Mouse (Mus musculus) spleen, postnatal 36 days (tissue): ENCODE data around the gene Cdc26.

Experiments
- DNase-seq, 2 experiments: peaks; one replicate each; pipeline ENCODE4 v3.0.0; 2022; ENCODE audit warnings: low spot score in 2 of 2, mixed read lengths in 1 of 2

Cdc26 gene

DNA sequence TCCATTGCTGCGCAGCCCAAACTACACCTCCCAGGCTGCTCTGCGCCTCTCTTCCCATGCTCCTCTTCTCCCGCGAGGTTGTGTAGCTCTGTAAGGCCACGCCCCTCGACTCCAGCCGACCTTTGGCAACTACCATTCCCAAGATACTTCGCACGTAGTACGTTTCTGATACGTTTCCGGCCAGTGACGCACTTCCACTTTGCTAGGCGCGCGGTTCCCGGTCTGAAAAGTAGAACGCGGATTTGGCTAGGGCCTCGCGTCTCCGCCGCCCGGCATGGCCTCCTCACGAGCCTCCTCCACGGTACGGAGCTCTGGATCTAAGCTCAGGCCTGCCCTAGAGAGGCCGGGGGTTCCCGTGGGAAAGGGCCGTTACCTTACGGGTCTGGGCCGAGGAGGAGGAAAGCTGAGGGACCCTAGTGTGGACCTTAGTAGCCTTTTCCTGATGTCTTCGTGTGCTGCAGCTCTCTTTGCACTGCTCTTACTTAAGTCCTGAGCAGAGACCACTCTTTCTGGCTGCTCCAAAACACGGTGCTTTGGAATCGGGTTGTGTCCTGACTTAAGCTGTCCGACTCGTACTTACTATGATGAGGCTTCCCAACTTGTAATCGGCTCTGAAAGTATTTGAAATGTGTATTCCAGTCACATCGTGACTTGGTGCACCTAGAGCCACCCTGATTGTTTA, at the start of gene Cdc26, which contains the start of gene Prpf4:
Cdc26 (minus strand) TSS at position 42 of the 682 bp plus-strand sequence.
Prpf4 (plus strand) TSS at position 197 of the 682 bp plus-strand sequence.
- peak; percentile 98 to 99 for DNase-seq

DNA sequence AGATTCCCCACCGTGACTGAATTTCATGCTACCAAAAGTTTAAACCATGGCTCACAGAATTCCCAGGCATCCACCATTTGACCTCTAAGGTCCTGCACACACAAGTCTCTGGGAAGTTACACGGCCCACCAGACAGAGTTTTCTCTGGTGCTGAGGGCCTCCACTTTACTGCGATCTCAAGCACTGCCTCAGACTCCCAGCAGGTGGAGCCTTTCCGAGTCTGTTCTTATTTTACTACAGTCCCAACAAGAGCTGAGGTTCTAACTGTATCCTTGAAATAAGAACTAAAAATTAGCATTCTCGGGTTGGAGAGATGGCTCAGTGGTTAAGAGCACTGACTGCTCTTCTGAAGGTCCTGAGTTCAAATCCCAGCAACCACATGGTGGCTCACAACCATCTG, 46.6 kb upstream of the Cdc26 start:
- peak in 1 of 2 experiments; percentile 12 for DNase-seq

DNA sequence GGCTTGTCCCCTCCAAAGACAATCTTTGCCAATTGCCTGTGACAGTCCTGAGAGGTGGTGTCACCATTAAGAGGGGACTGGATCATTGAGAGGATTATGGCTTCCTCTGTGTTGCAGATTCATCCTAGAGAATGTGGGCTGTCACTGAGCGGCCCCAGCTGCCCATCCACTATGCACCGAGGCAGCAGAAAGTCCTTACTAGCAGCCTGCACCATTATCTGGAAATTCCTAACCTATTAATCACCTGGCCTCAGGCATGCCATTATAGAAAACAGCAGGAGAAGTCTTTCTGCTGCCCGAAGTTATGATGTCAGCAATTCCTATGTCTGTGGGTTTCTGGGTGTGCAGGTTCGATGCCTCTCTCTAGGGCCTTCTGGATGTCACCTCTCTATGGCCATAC, 32.5 kb upstream of the Cdc26 start:
- DNase-seq = no peak

DNA sequence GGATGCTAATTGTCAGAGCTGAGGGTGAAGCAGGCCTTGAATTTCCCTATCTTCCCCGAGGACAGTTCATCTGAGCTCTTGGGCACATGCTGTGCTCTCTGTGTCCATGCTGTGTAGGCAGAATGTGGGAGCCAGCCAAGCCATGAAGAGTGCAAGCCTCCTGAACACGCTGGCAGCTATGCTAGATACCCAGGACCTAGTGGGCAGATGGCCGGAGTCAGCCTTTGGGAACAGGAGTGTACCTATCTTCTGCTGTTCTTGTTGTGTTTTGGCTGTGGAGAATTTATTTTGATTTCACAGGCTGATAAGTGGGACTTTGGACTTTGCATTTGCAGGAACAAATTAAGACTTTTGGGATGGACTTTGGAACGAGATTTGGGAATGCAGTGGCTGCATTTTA, 32.1 kb upstream of the Cdc26 start:
- no peak for DNase-seq

DNA sequence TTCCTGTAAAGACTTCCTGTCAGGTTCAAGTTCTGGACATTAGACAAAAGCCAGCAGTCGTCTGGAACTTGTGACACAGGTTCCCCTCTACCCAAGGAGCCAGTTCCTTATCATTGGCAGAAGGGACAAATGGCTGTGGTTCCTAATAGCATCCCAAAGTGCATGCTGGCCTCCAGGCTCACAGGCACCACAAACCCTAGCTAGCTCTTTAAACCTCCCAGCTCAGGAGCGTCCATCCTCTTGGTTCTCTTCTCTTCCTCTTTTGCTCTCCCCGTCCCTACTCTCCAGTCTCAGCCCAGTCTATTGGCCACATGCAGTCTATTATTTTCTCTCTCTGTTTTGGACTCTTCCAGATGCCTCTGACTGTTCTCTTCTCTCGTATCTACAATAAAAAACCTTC, 31.4 kb upstream of the Cdc26 start:
- no peak for DNase-seq

DNA sequence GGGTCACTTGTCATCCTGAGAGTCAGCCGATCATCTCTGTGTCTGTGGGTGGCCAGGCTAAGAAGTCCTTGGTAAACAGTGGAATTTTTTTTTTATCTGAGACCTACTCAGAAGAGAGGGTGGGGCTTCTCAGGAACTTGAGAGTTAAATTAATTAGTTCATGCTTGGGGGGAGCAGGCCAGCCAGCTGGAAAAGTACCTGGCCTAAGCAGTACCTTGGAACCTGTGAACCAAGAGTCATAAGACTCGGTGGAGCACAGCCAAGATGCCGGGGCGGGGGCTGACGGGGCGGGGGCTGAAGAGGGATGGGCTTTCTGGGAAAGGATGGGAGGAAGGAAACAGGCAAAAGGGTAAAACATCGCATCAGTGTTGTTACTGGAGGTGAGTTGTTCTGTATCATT, 29.4 kb upstream of the Cdc26 start:
- DNase-seq = no peak

DNA sequence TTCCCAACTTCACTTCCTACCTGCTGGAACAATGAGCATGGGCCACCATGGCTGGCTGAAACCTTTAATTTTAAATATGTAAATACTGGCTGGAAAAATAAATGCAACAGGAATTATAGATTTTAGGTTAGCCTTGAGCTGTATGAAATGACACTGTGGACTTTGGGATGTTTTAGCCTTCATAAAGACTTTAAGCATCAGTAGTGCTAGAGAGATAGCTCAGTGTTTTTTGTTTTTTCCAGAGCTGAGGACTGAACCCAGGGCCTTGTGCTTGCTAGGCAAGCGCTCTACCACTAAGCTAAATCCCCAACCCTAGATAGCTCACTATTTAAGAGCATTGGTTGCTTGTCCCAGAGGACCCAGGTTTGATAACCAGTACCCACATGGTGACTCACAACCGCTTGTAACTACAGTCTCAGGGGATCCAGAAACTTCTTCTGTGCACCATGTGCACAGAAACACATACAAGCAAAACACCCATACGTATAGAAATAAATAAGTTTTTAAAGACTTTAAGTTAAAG, 28.9 kb upstream of the Cdc26 start:
- no peak for DNase-seq

DNA sequence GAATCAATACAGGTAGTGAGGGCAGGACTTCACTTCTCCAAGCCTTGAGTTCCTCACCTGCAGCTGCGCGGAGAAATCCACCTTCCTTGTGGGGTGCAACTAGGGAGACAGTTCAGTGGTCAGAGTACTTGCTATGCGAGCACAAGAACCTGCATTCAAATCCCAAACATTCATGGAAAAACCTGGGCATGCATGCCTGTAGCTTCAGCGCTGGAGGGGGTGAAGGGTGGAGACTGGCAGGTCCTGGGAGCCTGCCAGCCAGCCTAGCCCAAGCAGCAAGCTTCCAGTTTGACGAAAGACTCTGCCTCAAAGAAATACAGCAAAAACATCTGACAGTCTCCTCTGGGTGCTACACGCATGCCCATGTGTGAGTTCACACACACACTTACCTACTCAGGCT, 26.6 kb upstream of the Cdc26 start, which contains the start of gene Rnf183:
Rnf183 (minus strand) TSS at position 172 of the 400 bp plus-strand sequence.
- DNase-seq = no peak

DNA sequence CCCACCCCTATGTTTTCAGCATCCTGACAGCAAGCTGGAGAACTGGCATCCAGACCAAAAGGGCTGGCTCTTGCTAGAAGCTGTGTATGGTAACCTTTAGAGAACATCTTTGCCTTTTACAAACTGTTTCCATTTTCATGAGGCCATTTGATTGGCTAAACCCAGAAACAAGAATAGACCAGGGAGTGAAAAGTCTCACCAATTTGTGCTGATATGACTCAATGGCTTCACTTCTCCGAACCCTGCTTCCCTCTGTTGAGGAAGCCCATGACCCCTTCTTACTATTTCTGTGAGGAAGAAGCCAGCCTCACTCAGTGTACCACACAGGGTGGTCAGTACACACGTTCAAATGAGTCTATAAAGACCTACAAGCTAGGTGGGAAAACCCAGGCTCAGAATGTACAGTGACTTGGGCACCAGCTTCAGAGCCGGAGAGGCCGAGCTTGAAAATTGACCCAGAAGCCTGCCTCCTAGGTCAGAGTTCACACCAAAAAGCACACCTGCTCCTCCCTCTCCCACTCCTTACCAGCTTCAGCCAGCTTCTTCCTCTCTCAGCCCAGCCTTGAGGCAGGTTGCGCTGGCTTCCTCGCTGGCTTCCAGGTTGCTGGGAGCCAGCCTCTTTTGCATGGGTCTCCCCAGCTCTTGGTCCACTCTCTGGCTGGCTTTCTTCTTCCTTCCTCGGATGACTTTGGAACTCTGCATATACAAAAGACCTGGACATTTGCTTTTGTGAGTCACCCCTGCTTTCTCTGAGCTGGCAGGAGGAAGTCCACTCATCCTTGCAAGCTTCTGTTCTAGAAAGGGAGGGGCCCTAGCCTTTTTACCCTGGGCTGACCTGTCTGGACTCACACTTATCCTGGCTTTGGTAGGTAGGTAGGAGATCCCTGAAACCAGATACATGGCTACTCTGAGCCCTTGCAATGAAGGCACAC, 25.8 kb upstream of the Cdc26 start:
- DNase-seq = no peak

DNA sequence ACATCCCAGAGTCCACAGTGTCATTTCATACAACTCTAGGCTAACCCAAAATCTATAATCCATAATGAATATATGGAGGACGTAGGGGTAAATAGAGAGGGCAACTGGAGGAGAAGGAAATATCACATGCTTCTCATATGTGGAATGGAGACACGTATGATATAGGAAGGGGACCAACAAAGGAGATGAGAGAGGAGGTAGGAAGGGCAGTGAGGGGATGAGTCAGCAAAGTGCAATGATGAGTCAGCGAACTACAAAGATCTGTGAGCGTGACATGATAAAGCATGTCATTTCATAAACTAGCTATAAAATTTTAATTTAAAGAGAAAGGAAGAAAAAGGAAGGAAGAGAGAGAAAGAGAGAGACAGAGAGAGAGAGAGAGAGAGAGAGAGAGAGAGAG, 23.1 kb upstream of the Cdc26 start:
- DNase-seq = no peak

DNA sequence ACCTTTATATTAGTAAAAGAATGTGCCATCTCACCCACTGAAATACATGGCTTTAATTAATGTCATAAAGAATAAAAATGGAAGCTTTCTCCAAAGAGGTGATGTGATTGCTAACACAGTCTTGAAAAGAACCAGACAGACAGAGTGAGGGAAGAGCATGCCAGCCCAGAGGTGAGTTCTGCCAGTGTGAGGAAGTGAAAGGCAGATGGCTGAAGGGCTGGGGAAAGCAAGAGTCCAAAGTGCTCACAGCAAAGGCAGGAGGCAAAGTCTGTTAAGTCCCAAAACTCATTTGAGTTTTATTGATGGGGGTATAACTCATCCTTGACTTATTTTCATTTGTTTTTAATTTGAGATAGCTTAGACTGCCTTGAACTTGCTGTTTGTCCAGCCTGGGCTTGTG, 22.2 kb upstream of the Cdc26 start:
- no peak for DNase-seq

DNA sequence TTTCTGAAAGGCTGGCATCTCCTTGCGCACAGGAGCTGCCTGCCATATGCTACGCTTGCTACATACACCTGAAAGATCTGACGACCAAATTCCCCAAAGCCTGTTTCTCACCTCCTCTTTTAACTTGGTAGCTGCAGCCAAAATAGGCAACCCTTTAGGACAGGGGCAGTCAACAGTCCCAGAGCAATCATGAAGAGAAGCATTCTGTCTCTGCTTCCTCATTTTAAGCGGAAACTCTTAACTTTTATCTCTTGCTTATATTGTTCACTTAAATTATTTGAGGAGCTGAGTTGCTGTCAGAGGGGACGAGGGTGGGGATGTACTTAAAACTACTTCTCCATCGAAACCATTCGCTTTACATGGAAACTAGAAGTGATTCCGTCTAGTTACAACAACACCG, 21.2 kb upstream of the Cdc26 start:
- DNase-seq = no peak

DNA sequence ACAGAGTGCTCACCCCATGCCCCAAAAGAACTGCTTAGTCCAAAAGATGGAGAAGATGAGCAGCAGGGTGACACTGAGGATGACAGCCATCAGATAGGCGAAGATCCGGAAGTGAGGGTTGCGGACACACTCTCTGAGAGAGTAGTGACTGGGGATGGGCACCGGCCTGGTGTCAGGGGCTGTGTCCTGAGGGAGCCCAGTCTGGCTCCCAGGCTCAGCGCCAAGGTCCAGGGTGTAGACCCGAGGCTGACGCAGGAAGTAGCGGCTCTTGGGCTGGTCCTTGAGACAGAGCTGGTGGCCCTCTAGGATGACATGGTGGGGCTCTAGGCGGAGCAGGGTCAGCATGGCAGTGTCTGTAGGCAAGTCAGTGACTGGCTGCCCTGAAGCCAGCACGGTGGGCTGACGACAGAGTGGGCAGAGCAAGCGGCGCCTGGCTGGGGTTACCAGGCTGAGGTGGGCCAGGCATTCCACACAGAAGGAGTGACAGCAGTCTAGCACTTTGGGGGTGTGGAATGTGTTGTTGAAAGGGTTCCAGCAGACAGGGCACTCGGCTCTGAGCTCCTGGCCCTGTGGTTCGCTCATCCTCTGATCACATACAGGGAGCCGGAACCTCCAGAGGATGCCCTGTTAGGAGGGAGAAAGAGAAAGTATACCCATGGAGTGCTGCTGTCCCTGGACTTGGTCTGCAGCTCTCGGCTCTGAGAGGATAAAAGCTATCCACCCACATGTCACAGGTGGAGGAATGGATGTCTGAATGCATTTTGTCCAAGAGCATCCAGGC, 19.7 kb upstream of the Cdc26 start:
- no peak for DNase-seq

DNA sequence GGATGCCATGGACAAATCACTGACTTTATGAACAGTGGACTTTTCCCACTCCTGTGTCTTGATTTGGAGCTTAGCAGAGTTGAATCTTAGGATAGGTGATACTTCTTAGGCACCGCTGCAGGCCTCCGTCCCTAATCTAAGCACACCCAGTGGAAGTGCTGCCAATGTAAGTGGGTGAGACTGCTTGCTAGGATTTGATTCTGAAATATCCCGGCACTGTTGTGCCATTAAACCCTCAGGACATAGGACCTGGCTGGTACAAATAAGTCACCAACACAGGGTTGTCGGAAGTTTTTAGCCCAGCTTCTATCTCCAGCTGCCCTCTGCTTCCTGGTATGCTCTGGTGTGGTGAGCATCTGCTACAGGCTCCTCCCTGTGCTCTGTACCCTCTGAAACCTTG, 17.4 kb upstream of the Cdc26 start:
- no peak for DNase-seq

DNA sequence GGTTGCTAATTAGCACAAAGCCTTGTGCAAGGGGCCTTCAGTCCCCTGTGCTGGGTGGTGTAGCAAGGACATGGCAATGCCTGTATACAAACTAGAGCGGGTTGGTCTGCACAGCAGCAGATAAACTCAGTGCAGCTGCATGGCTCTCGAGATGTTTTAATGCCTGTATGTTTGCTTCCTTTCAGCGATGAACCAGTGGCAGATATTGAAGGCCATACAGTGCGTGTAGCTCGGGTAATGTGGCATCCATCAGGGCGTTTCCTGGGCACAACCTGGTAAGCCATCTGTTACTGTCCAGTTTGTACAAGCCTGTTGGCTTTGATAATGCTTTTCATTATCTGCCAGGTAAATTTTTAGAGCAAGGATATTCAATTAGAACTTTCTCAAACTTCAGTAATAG, 10.6 kb upstream of the Cdc26 start:
- no peak for DNase-seq

DNA sequence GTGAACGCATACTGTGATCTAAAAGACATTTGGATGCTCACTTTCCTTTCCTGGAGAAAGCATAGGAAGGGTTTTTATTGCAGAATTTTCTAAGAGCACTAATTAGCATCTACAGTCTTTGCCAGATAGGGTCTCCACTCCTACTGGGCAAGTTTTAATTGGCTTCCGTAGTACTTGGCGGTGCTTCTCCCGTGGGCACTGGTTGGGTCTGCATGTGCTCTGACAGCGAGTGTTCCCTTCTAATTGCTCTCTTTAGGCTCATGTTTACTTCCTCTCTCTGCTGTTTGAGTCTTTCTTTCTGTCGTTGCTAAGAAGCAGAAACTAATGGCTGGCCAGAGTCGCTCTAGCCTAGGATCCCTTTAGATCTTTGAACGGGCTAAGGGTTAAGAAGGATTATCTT, 10.0 kb upstream of the Cdc26 start:
- DNase-seq = no peak

DNA sequence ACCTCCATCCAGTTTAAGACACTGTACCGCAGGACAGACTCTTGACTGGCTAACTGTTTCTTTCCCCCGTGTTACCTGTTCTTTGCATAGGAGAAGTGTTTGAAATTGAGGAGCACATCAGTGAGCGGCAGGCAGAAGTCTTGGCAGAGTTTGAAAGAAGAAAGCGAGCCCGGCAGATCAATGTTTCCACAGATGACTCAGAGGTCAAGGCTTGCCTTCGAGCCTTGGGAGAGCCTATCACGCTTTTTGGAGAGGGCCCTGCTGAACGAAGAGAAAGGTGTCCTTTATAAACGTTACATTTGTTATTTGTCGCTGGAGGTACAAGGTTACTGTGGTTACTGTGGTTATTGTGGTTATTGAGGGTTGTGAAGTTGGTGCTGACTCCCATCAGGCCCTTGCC, 3.2 kb upstream of the Cdc26 start:
- no peak for DNase-seq

DNA sequence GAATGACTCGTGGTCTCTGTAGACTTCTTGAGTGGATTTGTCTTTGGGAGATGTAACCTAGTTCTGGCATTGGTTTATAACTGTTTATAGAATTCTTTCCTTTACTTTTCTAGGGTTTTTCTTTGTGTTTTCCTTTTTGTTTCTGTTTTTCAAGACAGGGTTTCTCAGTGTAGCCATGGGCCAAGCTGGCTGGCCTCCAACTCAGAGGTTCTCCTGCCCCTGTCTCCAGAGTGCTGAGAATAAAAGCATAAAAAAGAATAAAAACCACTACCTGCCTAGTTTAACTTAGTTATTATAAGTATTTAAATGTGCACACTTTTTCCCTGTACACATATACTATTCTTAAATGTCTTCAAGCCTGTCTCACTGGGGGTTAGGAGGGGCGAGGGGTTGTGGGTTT, 1.9 kb upstream of the Cdc26 start:
- no peak for DNase-seq

DNA sequence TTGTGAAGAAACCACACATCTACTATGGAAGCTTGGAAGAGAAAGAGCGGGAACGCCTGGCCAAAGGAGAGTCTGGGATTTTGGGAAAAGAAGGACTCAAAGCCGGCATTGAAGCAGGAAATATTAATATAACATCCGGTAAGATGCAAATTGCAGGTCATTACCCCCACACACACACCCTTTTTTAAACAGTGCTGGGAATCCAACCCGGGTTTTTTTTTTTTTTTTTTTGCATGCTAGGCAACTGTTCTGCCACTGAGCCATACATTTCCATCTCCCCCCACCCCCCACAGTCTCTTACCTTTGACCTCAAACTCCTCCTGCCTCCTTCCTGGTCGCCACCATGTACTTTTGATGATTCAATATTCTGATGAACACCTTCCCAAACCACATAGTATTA, 1.2 kb upstream of the Cdc26 start:
- no peak for DNase-seq

DNA sequence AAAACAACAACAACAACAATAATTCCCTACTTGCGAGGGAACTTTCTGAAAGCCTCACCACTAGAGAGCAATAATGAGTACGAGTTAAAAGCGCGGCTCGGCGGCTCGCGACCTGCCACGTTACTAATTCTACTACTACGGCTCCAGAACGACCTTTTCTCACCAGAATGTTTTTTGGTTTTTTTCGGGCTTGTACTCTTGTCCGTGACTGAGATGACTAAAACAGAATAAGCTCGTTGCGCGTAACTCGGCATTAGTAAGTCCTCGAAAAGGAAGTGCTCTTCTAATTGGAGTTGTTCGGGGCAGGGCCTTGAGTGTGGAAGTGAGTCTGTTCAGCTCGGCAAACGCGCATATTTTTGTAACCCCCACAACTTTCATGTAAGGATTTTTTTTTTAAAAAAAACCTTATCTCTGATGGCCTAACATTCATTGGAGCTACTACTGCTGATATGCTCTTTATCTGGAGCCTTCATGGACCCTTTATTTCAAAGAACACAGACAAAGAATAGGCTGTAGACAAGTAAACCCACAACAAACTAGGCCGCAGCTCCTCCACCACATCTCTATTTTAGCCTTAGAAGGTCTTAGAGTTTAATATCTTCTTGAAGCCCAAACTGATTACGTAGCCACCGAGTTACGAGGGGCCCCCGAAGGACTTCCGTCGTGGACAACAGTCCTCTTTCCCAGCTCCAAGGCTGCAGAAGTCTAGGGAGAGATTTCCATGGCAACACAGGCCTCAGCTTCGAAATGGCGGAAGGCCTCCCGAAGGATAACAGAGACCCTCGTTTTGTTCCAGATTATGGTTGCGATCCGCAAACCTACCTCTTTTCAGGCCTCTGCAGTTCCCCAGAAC, 486 bp downstream of the Cdc26 start:
- peak; percentile 49 to 60 for DNase-seq

DNA sequence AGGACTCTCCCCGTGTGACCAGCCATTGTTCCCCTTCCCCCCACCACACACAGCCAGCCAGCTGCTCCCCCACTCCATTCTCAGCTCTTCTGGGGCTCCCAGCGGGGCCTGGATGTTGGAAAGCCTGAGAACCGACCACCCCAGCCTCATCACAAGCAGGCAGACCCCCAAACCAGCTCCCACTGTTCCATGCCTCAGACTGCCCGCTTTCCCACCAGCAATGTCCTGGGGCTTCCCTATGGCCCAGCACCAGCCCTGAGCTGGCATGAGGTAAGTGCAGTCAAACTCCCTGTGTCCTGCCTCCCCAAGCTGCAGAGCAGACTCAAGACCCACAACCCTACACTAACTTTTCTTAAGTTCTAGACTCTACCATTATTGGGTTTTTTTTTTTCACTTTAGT, 2.3 kb downstream of the Cdc26 start:
- no peak for DNase-seq
